Mouse (Mus musculus): ENCODE measurements around the gene Slc6a14. TPM values are rescaled to one million over a fixed set of nuclear protein-coding genes. Genes with fewer than 3 reads are reported as not detected.

Slc6a14 gene
- total RNA-seq (2021), result not detected
- long read RNA-seq, experiment 1, result 0 reads
- long read RNA-seq, experiment 2, result 0 reads

- DNase-seq, result no peak
Observed at GRCm38 (mm10) chrX:21714829-21715228, at the start of gene Slc6a14. Gene Slc6a14 (plus strand): TSS chrX:21714896.

- DNase-seq, result no peak
Observed at GRCm38 (mm10) chrX:21670896-21671295, 43.8 kb upstream of the Slc6a14 start.

GRCm38 (mm10) chrX:21695220-21695619, 19.5 kb upstream of the Slc6a14 start:
- DNase-seq, result no peak

- DNase-seq, result no peak
Observed at GRCm38 (mm10) chrX:21695687-21696086, 19.0 kb upstream of the Slc6a14 start.

- no peak for DNase-seq
Observed at GRCm38 (mm10) chrX:21701646-21702045, 13.1 kb upstream of the Slc6a14 start.

GRCm38 (mm10) chrX:21704470-21704869, 10.2 kb upstream of the Slc6a14 start:
- DNase-seq, result no peak

GRCm38 (mm10) chrX:21715293-21715692, 597 bp downstream of the Slc6a14 start:
- no peak for DNase-seq

- DNase-seq, result no peak
Observed at GRCm38 (mm10) chrX:21716885-21717284, 2.2 kb downstream of the Slc6a14 start.

- no peak for DNase-seq
Observed at GRCm38 (mm10) chrX:21744997-21745396, 30.3 kb downstream of the Slc6a14 start, which contains the start of gene Gm28269. Gene Gm28269 (minus strand): TSS chrX:21745097.

Other genes with a start within 250 kb of the Slc6a14 start
- under 1 TPM; 0.40 to 0.84 TPM for gene Agtr2, start 230.4 kb upstream of the Slc6a14 start, total RNA-seq (2021)
- gene Gm28269, start 30.2 kb downstream of the Slc6a14 start, total RNA-seq (2021), result not detected